Mouse (Mus musculus): ENCODE measurements at regions not wholly inside any gene's neighbourhood (a gene's known extent, or its start where the extent isn't known, plus 50 kb on each side); places are given as distances from the start of the nearest gene placed in this dataset.

DNA sequence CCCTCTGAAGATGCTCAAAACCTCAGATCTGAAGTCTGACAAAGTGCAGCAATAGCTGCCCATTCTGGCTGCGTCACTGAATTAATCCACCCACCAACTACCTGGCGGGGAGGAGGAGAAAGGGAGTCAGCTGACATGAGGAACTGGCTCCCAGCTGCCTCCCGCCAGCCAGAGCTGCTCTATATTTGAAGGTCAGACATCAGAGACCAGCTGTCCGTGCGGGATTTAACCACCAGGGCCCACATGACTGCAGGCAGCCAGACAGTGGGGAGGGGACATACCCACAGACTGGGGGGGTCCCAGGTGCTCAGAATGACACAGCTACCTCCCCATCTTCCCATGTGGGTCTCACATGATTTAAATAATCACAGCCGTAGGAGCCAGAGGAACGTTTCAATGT, 94.8 kb upstream of the Aldh1b1 start:
- Histone ChIP-seq H3K27ac (no peak overlapping the region), H3K27me3 (no peaks in the 10 kb centered on the region), H3K4me3 (no peak overlapping the region), H3K36me3 (no peaks in the 10 kb centered on the region), H3K9ac (no peak overlapping the region), H3K4me1 (no peaks in the 10 kb centered on the region), H3K4me2 (no peak overlapping the region), H3K9me3 (no peaks in the 10 kb centered on the region)
- ATAC-seq (ENCODE audit: insufficient number of reproducible peaks, low FRiP score, low TSS enrichment, low read depth) = peak; percentile 30; the same call in 1 of the 2 replicates
- WGBS = 45% methylated on average over 7 of the region's 7 CpGs

DNA sequence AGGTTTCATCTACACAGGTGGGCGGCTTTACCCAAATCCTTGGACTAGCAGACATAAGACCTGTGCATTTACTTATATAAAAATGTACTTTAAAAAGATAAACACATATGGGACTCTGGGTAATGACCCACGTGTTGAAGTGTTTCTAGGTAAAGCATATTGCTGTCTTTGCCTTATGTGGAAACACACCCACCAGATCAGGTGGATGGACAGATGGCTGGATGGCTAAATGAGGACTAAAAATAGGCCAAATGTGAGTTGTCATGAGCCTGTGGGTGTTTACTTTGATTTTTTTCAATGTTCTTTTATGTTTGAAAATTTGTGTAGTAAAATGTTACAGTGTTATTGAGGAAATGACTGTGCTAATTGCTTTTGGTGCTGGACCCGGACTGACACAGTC, 99.2 kb upstream of the Aldh1b1 start:
- H3K27ac ChIP-seq = no peak overlapping the region
- no peak for ATAC-seq (ENCODE audit: insufficient number of reproducible peaks, low FRiP score, low TSS enrichment, low read depth)
- no peak overlapping the region for H3K4me2 ChIP-seq

DNA sequence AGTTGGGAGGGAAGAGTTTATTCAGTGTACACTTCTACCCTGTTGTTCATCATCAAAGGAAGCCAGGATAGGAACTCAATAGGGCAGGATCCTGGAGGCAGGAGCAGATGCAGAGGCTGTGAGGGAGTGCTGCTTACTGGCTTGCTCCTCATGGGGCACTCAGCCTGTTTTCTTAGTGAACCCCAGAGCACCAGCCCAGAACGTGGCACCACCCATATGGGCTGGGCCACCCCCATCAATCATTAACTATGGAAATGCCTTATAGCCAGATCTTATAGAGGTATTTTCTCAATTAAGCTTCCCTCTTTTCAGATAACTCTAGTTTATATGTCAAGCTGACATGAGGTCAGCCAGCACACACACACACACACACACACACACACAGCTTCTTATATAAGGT, 103.6 kb upstream of the Aldh1b1 start:
- no peak overlapping the region for H3K4me3 ChIP-seq
- H3K27ac ChIP-seq = no peak overlapping the region
- no peaks in the 10 kb centered on the region for H3K36me3 ChIP-seq
- H3K4me2 ChIP-seq = no peak overlapping the region
- H3K27me3 ChIP-seq = no peaks in the 10 kb centered on the region
- no peaks in the 10 kb centered on the region for H3K9me3 ChIP-seq
- no peak overlapping the region for H3K9ac ChIP-seq
- no peaks in the 10 kb centered on the region for H3K4me1 ChIP-seq
- ATAC-seq (ENCODE audit: insufficient number of reproducible peaks, low FRiP score, low TSS enrichment, low read depth) = no peak
- WGBS = 21% methylated on average over 1 of the region's 1 CpGs

More for the DNA sequence above, 99.2 kb upstream of the Aldh1b1 start:
- WGBS = 70% methylated on average over 3 of the region's 3 CpGs
- Histone ChIP-seq H3K4me1 (no peaks in the 10 kb centered on the region), H3K4me3 (no peak overlapping the region), H3K9me3 (no peaks in the 10 kb centered on the region), H3K9ac (no peak overlapping the region), H3K27me3 (no peaks in the 10 kb centered on the region), H3K36me3 (no peaks in the 10 kb centered on the region)

DNA sequence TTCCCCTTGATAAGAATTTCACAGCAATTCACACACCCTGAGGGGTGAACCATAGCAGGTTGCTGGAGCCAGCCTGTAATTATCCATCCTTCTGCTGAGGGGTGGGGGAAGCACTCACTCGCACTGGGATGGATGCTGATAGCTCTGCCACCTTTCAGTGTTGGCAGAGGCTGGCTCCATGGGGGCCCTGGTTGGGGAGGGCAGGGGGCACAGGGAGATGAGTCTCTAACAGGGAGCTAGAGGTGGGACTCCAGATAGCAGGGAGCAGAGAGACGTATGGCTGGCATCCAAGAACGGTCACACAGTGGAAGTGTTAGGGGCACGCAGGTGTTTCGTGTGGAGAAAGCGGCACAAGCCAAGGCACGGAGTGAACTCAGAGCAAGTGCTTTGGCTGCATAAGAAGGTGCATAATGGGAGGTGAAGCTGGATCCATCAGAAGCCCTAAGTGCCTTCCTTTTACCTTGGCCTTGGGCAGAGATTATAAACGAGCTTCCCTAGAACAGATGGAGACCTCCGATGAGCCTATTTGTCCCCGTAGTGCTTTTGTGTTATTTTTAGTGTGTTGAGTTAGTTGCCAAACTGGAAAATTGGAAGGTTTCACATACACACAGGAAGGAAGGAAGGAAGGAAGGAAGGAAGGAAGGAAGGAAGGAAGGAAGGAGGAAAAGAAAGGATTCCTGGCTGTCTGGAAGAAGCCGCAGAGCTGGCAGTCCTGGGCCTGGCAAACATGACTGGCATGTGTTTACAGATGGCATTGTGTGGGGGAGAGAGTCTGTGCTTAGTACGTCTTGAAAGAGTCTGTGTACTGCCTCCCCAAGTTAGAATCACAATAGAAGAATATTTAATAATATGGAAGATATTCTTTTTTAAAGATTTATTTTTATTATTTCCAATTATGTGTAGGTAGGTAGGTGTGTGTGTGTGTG, 108.6 kb upstream of the Aldh1b1 start:
- Histone ChIP-seq H3K4me2 (no peak overlapping the region), H3K27me3 (peaks cover 5% of the 10 kb centered on the region; the same call in 1 of the 2 replicates), H3K27ac (no peak overlapping the region), H3K4me1 (0 out of 2 replicates have a peak, but pooled peaks cover 3% of the 10 kb centered on the region), H3K9me3 (no peaks in the 10 kb centered on the region), H3K36me3 (no peaks in the 10 kb centered on the region), H3K4me3 (no peak overlapping the region), H3K9ac (no peak overlapping the region)
- ATAC-seq (ENCODE audit: insufficient number of reproducible peaks, low FRiP score, low TSS enrichment, low read depth) = no peak
- 59% methylated on average over 12 of the region's 12 CpGs for WGBS

DNA sequence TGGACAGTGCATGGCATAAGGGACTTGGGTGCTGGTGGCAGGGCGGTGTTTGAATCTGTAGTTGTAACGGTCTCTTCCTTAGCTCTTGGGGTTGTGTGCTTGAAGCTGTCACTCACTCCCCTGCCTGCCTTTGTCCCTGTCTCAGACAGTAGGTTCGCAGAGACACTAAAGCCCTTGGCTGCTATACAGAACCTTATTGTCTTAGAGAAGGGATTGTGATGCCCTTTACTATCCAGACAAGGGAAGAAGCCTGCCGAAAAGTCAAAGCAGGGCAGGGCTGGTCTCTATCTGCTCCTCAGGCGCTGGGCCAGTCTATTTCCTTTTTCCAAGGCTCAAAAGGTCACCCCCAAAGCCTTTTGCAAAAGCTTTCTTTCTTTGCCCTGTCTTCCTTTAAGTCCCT, 109.2 kb upstream of the Aldh1b1 start:
- 44% methylated on average over 5 of the region's 5 CpGs for WGBS
- Histone ChIP-seq H3K9ac (no peak overlapping the region), H3K9me3 (no peaks in the 10 kb centered on the region)

DNA sequence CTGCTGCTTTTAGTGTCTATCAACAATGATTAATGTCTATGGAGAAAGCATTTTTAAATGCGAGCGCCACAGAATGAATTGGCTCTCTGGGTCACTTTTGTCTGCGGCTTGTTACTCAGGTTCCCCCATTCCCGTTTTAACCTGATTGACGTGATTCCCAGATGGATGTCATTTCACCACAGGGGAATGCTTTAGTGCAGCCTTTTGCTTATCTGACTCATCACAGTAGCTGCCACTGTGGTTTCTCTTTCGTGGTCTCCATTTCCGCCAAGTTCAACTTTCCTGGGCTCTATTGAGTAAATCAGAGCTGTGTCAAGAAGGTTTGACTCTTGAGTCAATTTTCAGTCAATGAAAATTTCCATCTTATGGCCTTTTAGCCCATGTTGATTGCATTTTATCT, 110.6 kb upstream of the Aldh1b1 start:
- H3K27ac ChIP-seq = no peak overlapping the region
- H3K4me2 ChIP-seq = no peak overlapping the region
- 0 out of 2 replicates have a peak, but pooled peaks cover 3% of the 10 kb centered on the region for H3K4me1 ChIP-seq
- H3K9me3 ChIP-seq = no peaks in the 10 kb centered on the region
- ATAC-seq (ENCODE audit: insufficient number of reproducible peaks, low FRiP score, low TSS enrichment, low read depth) = no peak
- no peak overlapping the region for H3K4me3 ChIP-seq
- no peak overlapping the region for H3K9ac ChIP-seq
- WGBS = 67% methylated on average over 7 of the region's 7 CpGs
- H3K36me3 ChIP-seq = no peaks in the 10 kb centered on the region
- peaks cover 5% of the 10 kb centered on the region; the same call in 1 of the 2 replicates for H3K27me3 ChIP-seq

More for the DNA sequence above, 109.2 kb upstream of the Aldh1b1 start:
- Histone ChIP-seq H3K4me1 (0 out of 2 replicates have a peak, but pooled peaks cover 3% of the 10 kb centered on the region), H3K27ac (no peak overlapping the region), H3K36me3 (no peaks in the 10 kb centered on the region), H3K4me3 (no peak overlapping the region), H3K4me2 (no peak overlapping the region), H3K27me3 (peaks cover 5% of the 10 kb centered on the region; the same call in 1 of the 2 replicates)
- no peak for ATAC-seq (ENCODE audit: insufficient number of reproducible peaks, low FRiP score, low TSS enrichment, low read depth)

DNA sequence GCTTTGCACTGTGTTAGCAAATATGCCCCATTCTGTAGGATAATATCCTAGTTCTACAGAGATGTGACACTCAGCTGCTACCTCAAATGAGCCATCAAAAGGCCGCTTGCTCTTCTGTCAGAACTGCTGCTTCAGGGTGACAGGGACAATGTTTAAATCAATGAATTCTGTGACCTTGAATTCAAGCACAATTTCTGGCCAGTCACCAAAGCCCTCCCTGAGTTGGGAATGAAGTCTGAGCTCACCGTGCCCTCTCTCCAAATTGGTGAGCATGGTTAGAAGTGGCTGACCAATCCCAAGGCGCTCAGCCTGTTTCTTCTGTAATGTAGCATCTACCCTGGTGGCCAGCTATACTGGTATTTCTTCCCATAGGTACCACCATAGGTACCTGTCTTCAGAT, 113.8 kb upstream of the Aldh1b1 start:
- H3K36me3 ChIP-seq = no peaks in the 10 kb centered on the region
- no peak overlapping the region for H3K9ac ChIP-seq
- WGBS = 88% methylated on average over 3 of the region's 3 CpGs
- H3K27ac ChIP-seq = no peak overlapping the region
- H3K4me2 ChIP-seq = no peak overlapping the region
- H3K4me3 ChIP-seq = no peak overlapping the region
- H3K4me1 ChIP-seq = 0 out of 2 replicates have a peak, but pooled peaks cover 2% of the 10 kb centered on the region
- peaks cover 4% of the 10 kb centered on the region; the same call in 1 of the 2 replicates for H3K27me3 ChIP-seq
- no peaks in the 10 kb centered on the region for H3K9me3 ChIP-seq
- no peak for ATAC-seq (ENCODE audit: insufficient number of reproducible peaks, low FRiP score, low TSS enrichment, low read depth)

DNA sequence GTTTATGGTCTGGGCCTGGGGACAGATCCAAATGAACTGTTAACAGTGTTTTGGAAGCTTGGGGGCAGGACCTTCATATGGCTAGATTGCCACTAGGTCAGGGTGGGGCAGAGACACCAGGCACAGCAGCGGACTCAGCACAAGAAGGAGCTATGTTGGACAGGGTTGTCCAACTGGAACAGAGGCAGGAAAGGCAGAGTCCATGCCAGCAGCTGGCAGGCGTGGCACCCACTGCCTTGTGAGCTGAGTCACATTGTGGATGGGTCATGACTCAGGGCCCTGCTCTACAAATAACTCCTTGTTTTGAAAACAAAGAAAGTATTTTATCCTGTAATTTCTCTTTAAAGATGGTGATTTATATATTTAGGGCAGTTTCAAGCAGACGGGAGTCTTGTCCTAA, 115.6 kb upstream of the Aldh1b1 start:
- H3K4me2 ChIP-seq = no peak overlapping the region
- H3K4me3 ChIP-seq = no peak overlapping the region
- no peaks in the 10 kb centered on the region for H3K9me3 ChIP-seq
- no peaks in the 10 kb centered on the region for H3K36me3 ChIP-seq
- no peak for ATAC-seq (ENCODE audit: insufficient number of reproducible peaks, low FRiP score, low TSS enrichment, low read depth)
- H3K9ac ChIP-seq = no peak overlapping the region
- no peaks in the 10 kb centered on the region for H3K27me3 ChIP-seq
- WGBS = 63% methylated on average over 3 of the region's 3 CpGs
- no peak overlapping the region for H3K27ac ChIP-seq
- no peaks in the 10 kb centered on the region for H3K4me1 ChIP-seq

DNA sequence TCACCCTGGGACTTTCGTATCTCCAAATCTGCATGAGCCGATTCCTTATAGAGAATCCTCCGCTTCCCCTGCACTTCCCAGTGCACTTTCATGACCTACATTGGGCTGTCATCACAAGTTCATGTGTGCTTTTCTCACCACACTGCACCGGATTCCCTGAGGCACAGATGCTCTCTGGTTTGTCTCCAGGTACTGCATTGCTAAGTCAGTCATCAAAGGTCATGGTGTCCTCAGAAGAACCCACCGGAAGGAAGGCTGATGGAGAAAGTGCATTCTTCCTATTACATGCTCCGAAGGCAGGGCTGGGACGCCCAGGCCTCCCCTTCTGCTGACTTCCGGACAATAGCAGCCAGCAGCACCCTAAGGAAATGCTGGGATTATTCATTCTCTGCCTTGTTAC, 116.1 kb upstream of the Aldh1b1 start:
- whole genome bisulfite sequencing = 82% methylated on average over 8 of the region's 8 CpGs
- no peaks in the 10 kb centered on the region for H3K36me3 ChIP-seq
- H3K4me2 ChIP-seq = no peak overlapping the region
- H3K4me1 ChIP-seq = no peaks in the 10 kb centered on the region
- no peak overlapping the region for H3K27ac ChIP-seq
- ATAC-seq (ENCODE audit: insufficient number of reproducible peaks, low FRiP score, low TSS enrichment, low read depth) = no peak
- no peak overlapping the region for H3K9ac ChIP-seq
- H3K9me3 ChIP-seq = no peaks in the 10 kb centered on the region
- no peaks in the 10 kb centered on the region for H3K27me3 ChIP-seq
- no peak overlapping the region for H3K4me3 ChIP-seq

DNA sequence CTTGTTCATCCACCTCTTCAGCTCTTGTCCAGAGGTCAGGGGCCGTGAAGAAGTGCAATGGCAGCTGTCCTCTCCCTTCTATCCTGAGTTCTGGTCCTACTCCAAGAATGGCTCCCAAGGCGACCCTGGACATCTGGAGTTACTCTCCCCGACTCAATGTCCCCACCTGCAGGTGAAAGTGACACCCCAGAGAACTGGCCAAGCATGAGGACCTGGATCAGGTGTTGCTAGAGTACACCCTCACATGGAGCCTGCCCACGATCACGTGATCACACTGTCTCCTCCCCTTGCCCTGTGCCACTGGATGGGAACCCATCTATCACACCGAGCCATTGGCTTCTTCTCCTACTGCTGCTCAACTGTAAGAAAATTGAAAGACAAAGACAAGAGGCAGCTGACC, 122.7 kb upstream of the Aldh1b1 start:
- no peaks in the 10 kb centered on the region; the same call in 1 of the 2 replicates for H3K27me3 ChIP-seq
- H3K27ac ChIP-seq = no peak overlapping the region
- ATAC-seq (ENCODE audit: insufficient number of reproducible peaks, low FRiP score, low TSS enrichment, low read depth) = no peak
- H3K4me3 ChIP-seq = no peak overlapping the region
- H3K9ac ChIP-seq = no peak overlapping the region
- H3K4me2 ChIP-seq = no peak overlapping the region
- no peaks in the 10 kb centered on the region for H3K4me1 ChIP-seq
- no peaks in the 10 kb centered on the region for H3K36me3 ChIP-seq
- WGBS = 72% methylated on average over 6 of the region's 6 CpGs
- H3K9me3 ChIP-seq = no peaks in the 10 kb centered on the region

DNA sequence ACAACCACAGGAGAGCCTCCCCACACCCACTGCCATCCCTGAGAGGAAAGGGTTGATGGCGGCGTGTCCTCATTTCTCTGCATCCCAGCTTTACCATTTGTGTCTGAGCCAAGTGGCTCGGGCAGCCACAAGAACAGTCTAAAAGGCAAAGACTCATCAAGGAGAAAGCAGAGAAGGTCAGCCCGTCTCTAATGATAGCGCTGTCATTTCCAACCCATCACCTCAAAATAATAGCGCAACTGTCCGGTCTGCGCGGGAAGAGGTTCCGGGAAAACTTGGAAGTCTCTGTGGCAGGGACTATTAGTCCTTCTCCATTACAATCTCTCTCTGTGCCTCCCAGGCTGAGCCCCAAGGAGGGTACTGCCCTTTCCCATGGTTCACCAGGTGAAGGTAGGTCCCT, 124.5 kb upstream of the Aldh1b1 start:
- Histone ChIP-seq H3K27me3 (no peaks in the 10 kb centered on the region; the same call in 1 of the 2 replicates), H3K9me3 (no peaks in the 10 kb centered on the region), H3K4me1 (no peaks in the 10 kb centered on the region), H3K4me2 (no peak overlapping the region), H3K27ac (no peak overlapping the region), H3K36me3 (no peaks in the 10 kb centered on the region), H3K4me3 (no peak overlapping the region), H3K9ac (no peak overlapping the region)
- WGBS = 91% methylated on average over 10 of the region's 10 CpGs
- ATAC-seq (ENCODE audit: insufficient number of reproducible peaks, low FRiP score, low TSS enrichment, low read depth) = no peak

DNA sequence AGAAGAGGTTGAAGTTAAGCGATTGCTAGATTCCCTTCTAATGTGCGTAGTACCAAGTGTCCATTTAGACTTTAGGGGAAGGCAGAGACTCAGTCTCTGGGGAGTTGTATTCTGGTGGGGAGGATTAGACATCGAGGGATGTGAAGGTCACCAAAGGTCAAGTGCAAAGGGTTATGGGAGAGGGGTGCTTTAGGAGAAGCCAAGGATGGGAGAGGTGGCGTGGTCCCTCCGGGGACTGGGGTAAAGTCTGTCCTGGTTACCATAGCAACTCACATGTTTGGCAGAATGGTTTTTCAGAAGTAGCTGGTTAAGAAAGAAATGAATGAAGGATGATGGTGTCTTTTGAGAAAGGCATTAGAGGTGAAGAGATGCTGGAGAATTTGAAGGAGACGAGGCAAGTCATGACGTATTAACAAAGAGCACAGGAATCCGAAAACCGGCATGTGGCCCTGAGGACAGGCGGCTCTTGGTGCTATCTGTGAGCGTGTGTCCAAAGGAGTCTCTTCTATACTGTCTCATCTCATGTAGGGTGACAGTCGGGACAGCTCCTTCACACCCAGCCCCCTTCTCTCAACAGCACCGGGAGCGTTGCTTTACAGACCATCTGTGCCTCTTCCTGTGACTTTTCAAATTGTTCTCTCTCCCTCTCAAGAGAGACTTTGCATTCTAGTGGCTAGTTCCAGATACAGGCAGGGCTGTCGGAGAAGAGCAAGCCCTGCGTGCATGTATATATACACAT, 125.6 kb upstream of the Aldh1b1 start:
- Histone ChIP-seq H3K4me3 (no peak overlapping the region), H3K9ac (no peak overlapping the region), H3K36me3 (no peaks in the 10 kb centered on the region), H3K27ac (no peak overlapping the region), H3K4me2 (no peak overlapping the region), H3K9me3 (no peaks in the 10 kb centered on the region), H3K27me3 (no peaks in the 10 kb centered on the region; the same call in 1 of the 2 replicates), H3K4me1 (no peaks in the 10 kb centered on the region)
- WGBS = 63% methylated on average over 16 of the region's 16 CpGs
- ATAC-seq (ENCODE audit: insufficient number of reproducible peaks, low FRiP score, low TSS enrichment, low read depth) = no peak
